Mouse (Mus musculus) subcutaneous adipose tissue, adult 2 months (tissue): ENCODE results near the gene Map7. TPM values are rescaled to one million over a fixed set of nuclear protein-coding genes. Genes with fewer than 3 reads are reported as not detected.

Experiments used
- polyA plus RNA-seq: library from polyadenylated mRNA; depleted of rRNA; stranded (reverse); fragments of >200 nt; gene quantifications from 2 replicates; pipeline ENCODE4 v1.2.3, GENCODE M21; 2012; ENCODE audit warnings: low replicate concordance; rRNA removed

The Map7 gene
- polyA plus RNA-seq: 2.8 and 6.3 TPM in 2 replicates

GRCm38 (mm10) chr10:20148130-20148772 is at the start of gene Map7:
Map7 (plus strand) TSS chr10:20148471.

GRCm38 (mm10) chr10:20311918-20312735 is 163.9 kb downstream of the Map7 start, which contains the start of gene Bclaf1:
Bclaf1 (plus strand) TSS chr10:20312469.

Other genes with a start within 250 kb of the Map7 start
- 28.8 and 35.7 TPM in 2 replicates for gene Pex7, start 240.8 kb upstream of the Map7 start, polyA plus RNA-seq
- 5.2 and 7.7 TPM in 2 replicates for gene Map3k5, start 214.0 kb upstream of the Map7 start, polyA plus RNA-seq
- 13.5 and 34.2 TPM in 2 replicates for gene Bclaf1, start 164.0 kb downstream of the Map7 start, polyA plus RNA-seq
- gene Mtfr2, start 199.3 kb downstream of the Map7 start, polyA plus RNA-seq: 0.27 and 2.0 TPM in 2 replicates